In the genomic region with DNA sequence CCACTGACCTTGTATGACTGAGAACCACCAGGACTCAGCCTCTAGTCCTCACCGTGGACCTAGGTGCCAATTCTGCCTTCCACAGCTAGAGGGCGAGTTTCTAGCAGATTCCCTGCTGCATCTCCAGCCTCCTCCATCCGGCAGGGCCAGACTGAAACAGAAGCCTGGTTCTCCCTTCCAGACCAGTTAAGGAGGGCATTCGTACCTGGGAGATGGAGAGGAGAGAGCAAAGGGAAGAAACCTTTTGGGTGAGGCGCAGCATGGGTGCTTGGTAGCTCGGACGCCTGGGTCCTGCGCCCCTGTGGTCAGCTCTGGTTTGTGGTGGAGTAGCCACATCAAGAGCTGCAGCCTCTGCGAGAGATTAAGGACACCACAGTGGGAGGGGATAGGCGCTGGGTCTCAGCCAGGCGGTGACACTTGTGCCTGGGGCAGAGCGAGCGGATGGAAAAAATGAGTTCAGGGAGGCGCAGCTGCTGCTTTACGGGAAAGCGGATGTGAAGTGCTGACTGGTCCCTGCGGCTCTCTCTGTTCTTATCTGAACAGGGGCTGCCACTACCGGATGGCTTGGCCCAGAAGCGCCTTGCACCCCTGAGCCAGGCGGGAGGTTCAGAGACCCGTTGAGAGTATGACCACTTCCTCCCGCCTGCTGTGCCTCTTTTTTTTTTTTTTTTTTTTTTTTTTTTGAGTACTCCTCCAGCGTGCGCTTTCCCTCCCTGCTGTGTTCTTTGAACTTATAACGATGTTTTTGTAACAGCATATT, we compare ENCODE assay signal across 8 mouse cellular contexts. TPM values are rescaled to one million over a fixed set of nuclear protein-coding genes. Genes with fewer than 3 reads are reported as not detected.
A peak's percentile ranks its signal among the peaks of the same experiment; 100 is the strongest.
DNase-seq lines count a peak whose midpoint lies in the region; ATAC-seq lines count a peak whose summit lies in the region.

No protein-coding gene starts in this region.

- peak overlapping the region; percentile 77 for H3K4me2 ChIP-seq in intestine, embryonic 14.5 days (ENCODE audit: low read length)

- H3K9ac ChIP-seq in intestine, embryonic 14.5 days (ENCODE audit: low read length) = peak overlapping the region; percentile 27; the same call in 1 of the 2 replicates

- H3K9me3 ChIP-seq in intestine, embryonic 14.5 days (ENCODE audit: control insufficient read depth, low read length) = no peaks in the 10 kb centered on the region

- intact Hi-C loops in left cerebral cortex, postnatal 10 days (cut with DNase I) = loop anchor here (2.0 kb wide), 1 partner anchor 44 kb away; no protein-coding TSS in a partner anchor

- no peaks in the 10 kb centered on the region for H3K36me3 ChIP-seq in intestine, embryonic 14.5 days (ENCODE audit: control insufficient read depth, insufficient read depth, low read length)

- H3K4me3 ChIP-seq in intestine, embryonic 14.5 days (ENCODE audit: low read depth, low read length) = peak overlapping the region; percentile 40

- 0 out of 2 replicates have a peak overlapping the region, but pooled peaks have one; percentile 38 for H3K27ac ChIP-seq in intestine, embryonic 14.5 days (ENCODE audit: low read depth)

- peak; percentile 87 for ATAC-seq in intestine, embryonic 14.5 days (replicated peaks; ENCODE audit: low FRiP score, low TSS enrichment, low read depth)
- ATAC-seq in megakaryocyte progenitor cell, adult 5-6 weeks (replicated peaks; ENCODE audit: poor library complexity) = peak; percentile 83

- 2% methylated on average over 24 of the region's 25 CpGs for WGBS in intestine, embryonic 14.5 days

- H3K27me3 ChIP-seq in intestine, embryonic 14.5 days (replicated peaks; ENCODE audit: control insufficient read depth, insufficient read depth, low read length) = no peaks in the 10 kb centered on the region

- peak; percentile 73 to 84 for DNase-seq in adrenal gland, adult 18-20 months (ENCODE audit: low spot score in 2 of 2)
- DNase-seq in embryo, embryonic 11 days = peak; percentile 90
- peak; percentile 83 for DNase-seq in gastrocnemius, postnatal 25 days
- DNase-seq in intestine, embryonic 14.5 days (ENCODE audit: low spot score) = peak; percentile 86
- DNase-seq in left cerebral cortex, postnatal 10 days (ENCODE audit: extremely low spot score in 1 of 2, low spot score in 2 of 2) = peak; percentile 81 to 89
- DNase-seq in right cerebral cortex, postnatal 10 days (ENCODE audit: low spot score in 2 of 2) = peak; percentile 87 to 90
- DNase-seq in urinary bladder, postnatal 14 days (ENCODE audit: low spot score) = peak; percentile 77

- H3K4me1 ChIP-seq in intestine, embryonic 14.5 days (replicated peaks; ENCODE audit: control insufficient read depth, insufficient read depth, low read length) = peaks cover 3% of the 10 kb centered on the region; the same call in 1 of the 2 replicates

RNA-seq across cellular contexts. Expression of a gene that starts 14.9 kb away (rescaled TPM):
- total RNA-seq in adrenal gland, adult 18-20 months (2021) = not detected
- not detected for total RNA-seq in gastrocnemius, postnatal 25 days (2021)
- not detected in 2 replicates for polyA plus RNA-seq in intestine, embryonic 14.5 days (2014; fragmentation: Nextera tagmentation; extraction: Ambion mirVana)
- 10 to 100 TPM in 1 of 2 experiments, 1 to 10 TPM in 1; 6.8 to 10.5 TPM for total RNA-seq in left cerebral cortex, postnatal 10 days (2021)
- total RNA-seq in megakaryocyte progenitor cell, adult 5-6 weeks (2015) = not detected in 2 replicates
- not detected in 2 replicates for total RNA-seq in megakaryocyte progenitor cell, adult 5-6 weeks (2017)

RNA-seq across cellular contexts. Expression of a gene that starts 17.2 kb away (rescaled TPM):
- under 1 TPM in 1 of 2 experiments, not detected in 1; 0.26 TPM for total RNA-seq in adrenal gland, adult 18-20 months (2021)
- total RNA-seq in gastrocnemius, postnatal 25 days (2021) = under 1 TPM in 1 of 2 experiments, not detected in 1; 0.13 TPM
- 0.20 and 0.42 TPM in 2 replicates for polyA plus RNA-seq in intestine, embryonic 14.5 days (2014; fragmentation: Nextera tagmentation; extraction: Ambion mirVana)
- under 1 TPM; 0.28 to 0.30 TPM for total RNA-seq in left cerebral cortex, postnatal 10 days (2021)
- not detected in 2 replicates for total RNA-seq in megakaryocyte progenitor cell, adult 5-6 weeks (2015)
- not detected in 2 replicates for total RNA-seq in megakaryocyte progenitor cell, adult 5-6 weeks (2017)

RNA-seq across cellular contexts. Expression of a gene that starts 44.9 kb away (rescaled TPM):
- under 1 TPM; 0.10 to 0.17 TPM for total RNA-seq in adrenal gland, adult 18-20 months (2021)
- under 1 TPM in 1 of 2 experiments, not detected in 1; 0.05 TPM for total RNA-seq in gastrocnemius, postnatal 25 days (2021)
- 0.03 TPM in 1 of 2 replicates, not detected in the other for polyA plus RNA-seq in intestine, embryonic 14.5 days (2014; fragmentation: Nextera tagmentation; extraction: Ambion mirVana)
- under 1 TPM; 0.06 to 0.08 TPM for total RNA-seq in left cerebral cortex, postnatal 10 days (2021)
- total RNA-seq in megakaryocyte progenitor cell, adult 5-6 weeks (2015) = not detected in 2 replicates
- total RNA-seq in megakaryocyte progenitor cell, adult 5-6 weeks (2017) = not detected in 2 replicates

Comparison
In these comparisons a context has a peak if more than half of its experiments do, and no peak if none do; other contexts are left out.
1. Peak in every context shown above with its lines: DNase-seq, ATAC-seq, H3K4me3 ChIP-seq and H3K27ac ChIP-seq.
2. RNA of a gene that starts 14.9 kb away (total RNA-seq): 6.8 to 10.5 TPM in left cerebral cortex, postnatal 10 days; not detected in adrenal gland, adult 18-20 months, not detected in gastrocnemius, postnatal 25 days and not detected in megakaryocyte progenitor cell, adult 5-6 weeks; every median in the first group is over 4 times any median in the second.